Mouse (Mus musculus) heart, adult 2 months (tissue): ENCODE measurements around the gene Rnf181.

Source experiments
- CTCF ChIP-seq: fragments of 200-600 bp; IDR thresholded peaks from 2 replicates; pipeline ENCODE4 v1.8.1; 2022; ENCODE audit warnings: antibody characterized with exemption, mild to moderate bottlenecking, moderate library complexity
- EP300 ChIP-seq: fragments of 200-500 bp; IDR thresholded peaks from 2 replicates; pipeline ENCODE4 v1.6.1; 2011; ENCODE audit warnings: low read depth, low read length, control low read depth; ENCODE audit not compliant: insufficient read depth
- POLR2A ChIP-seq: fragments of 200-500 bp; IDR thresholded peaks from 2 replicates; pipeline ENCODE4 v1.6.1; 2011; ENCODE audit warnings: mild to moderate bottlenecking, low read depth, low read length, control low read depth; ENCODE audit not compliant: insufficient read depth

DNA sequence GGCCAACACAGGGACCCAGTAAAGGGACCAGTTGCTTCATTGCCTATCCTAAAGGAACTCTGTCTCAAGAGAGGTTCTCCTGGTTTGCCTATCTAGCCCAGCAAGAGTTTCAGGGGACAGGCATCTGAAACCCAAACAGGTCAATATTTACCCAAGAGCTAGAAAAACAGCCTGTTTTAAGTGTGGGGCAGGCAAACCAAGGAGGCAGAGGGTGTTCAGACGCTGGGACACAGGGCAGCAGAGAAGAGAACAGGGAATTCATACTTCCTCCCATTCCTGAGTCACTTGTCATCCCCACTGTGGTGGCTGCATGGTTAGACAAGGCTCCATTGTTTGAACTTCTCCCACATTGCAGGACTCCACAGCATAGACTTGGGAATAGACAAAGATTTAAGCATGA, 4.8 kb upstream of the Rnf181 start:
- TF ChIP-seq CTCF (no peak), POLR2A (no peak), EP300 (no peak)
